Mouse (Mus musculus): Measurements from ENCODE around the gene Camta2. TPM values are rescaled to one million over a fixed set of nuclear protein-coding genes. Genes with fewer than 3 reads are reported as not detected.

Gene Camta2
- total and polyA plus RNA-seq, 2 experiments from 2014 or later: 24.0 to 24.5 TPM

- no peaks in the 10 kb centered on the region for H3K27me3 ChIP-seq (ENCODE audit: insufficient read depth, low read length)
- H3K4me3 ChIP-seq (ENCODE audit: low read depth, low read length): no peak overlapping the region
- H3K4me1 ChIP-seq (ENCODE audit: insufficient read depth, low read length): no peaks in the 10 kb centered on the region
- TF ChIP-seq CTCF (IDR thresholded peaks at IDR 0.05): no peak
- DNase-seq (ENCODE audit: low spot score) (no peak), ATAC-seq (ENCODE audit: low FRiP score) (no peak)
- no peaks in the 10 kb centered on the region for H3K9me3 ChIP-seq (ENCODE audit: low read length)
- H3K27ac ChIP-seq (ENCODE audit: low read depth, low read length): no peak overlapping the region
- H3K36me3 ChIP-seq (ENCODE audit: insufficient read depth, low read length): peaks cover 61% of the 10 kb centered on the region
- H3K9ac ChIP-seq (replicated peaks; ENCODE audit: low read length, poor library complexity, severe bottlenecking): no peak overlapping the region
- 95% methylated on average over 8 of the region's 8 CpGs for WGBS
- no peak overlapping the region for H3K4me2 ChIP-seq (ENCODE audit: low read depth, low read length, poor library complexity, severe bottlenecking)
Measured at GRCm38 (mm10) chr11:70679361-70679760, 8.5 kb downstream of the Camta2 start.

- H3K4me2 ChIP-seq (ENCODE audit: low read depth, low read length, poor library complexity, severe bottlenecking): no peak overlapping the region
- 76% methylated on average over 2 of the region's 2 CpGs for WGBS
- H3K27me3 ChIP-seq (ENCODE audit: insufficient read depth, low read length): no peaks in the 10 kb centered on the region
- DNase-seq (ENCODE audit: low spot score): no peak
- H3K4me3 ChIP-seq (ENCODE audit: low read depth, low read length): no peak overlapping the region
- no peak for TF ChIP-seq CTCF (IDR thresholded peaks at IDR 0.05)
- H3K27ac ChIP-seq (ENCODE audit: low read depth, low read length): no peak overlapping the region
- no peaks in the 10 kb centered on the region for H3K9me3 ChIP-seq (ENCODE audit: low read length)
- H3K9ac ChIP-seq (replicated peaks; ENCODE audit: low read length, poor library complexity, severe bottlenecking): no peak overlapping the region
- ATAC-seq (ENCODE audit: low FRiP score): no peak
- H3K36me3 ChIP-seq (ENCODE audit: insufficient read depth, low read length): peaks cover 60% of the 10 kb centered on the region
- H3K4me1 ChIP-seq (ENCODE audit: insufficient read depth, low read length): no peaks in the 10 kb centered on the region
Measured at GRCm38 (mm10) chr11:70678576-70678975, 9.3 kb downstream of the Camta2 start.

- 88% methylated on average over 9 of the region's 9 CpGs for WGBS
- ATAC-seq (ENCODE audit: low FRiP score): no peak
- Histone ChIP-seq H3K36me3 (ENCODE audit: insufficient read depth, low read length) (peaks cover 56% of the 10 kb centered on the region), H3K27ac (ENCODE audit: low read depth, low read length) (no peak overlapping the region), H3K9ac (replicated peaks; ENCODE audit: low read length, poor library complexity, severe bottlenecking) (no peak overlapping the region), H3K4me1 (ENCODE audit: insufficient read depth, low read length) (no peaks in the 10 kb centered on the region), H3K4me2 (ENCODE audit: low read depth, low read length, poor library complexity, severe bottlenecking) (no peak overlapping the region), H3K27me3 (ENCODE audit: insufficient read depth, low read length) (no peaks in the 10 kb centered on the region), H3K9me3 (ENCODE audit: low read length) (no peaks in the 10 kb centered on the region), H3K4me3 (ENCODE audit: low read depth, low read length) (no peak overlapping the region)
- DNase-seq (ENCODE audit: low spot score): no peak
- no peak for TF ChIP-seq CTCF (IDR thresholded peaks at IDR 0.05)
Measured at GRCm38 (mm10) chr11:70678092-70678491, 9.8 kb downstream of the Camta2 start.

GRCm38 (mm10) chr11:70674501-70674900 is 13.4 kb downstream of the Camta2 start:
- no peak overlapping the region for H3K9ac ChIP-seq (replicated peaks; ENCODE audit: low read length, poor library complexity, severe bottlenecking)
- H3K4me1 ChIP-seq (ENCODE audit: insufficient read depth, low read length): 0 out of 2 replicates have a peak, but pooled peaks cover 6% of the 10 kb centered on the region
- H3K4me3 ChIP-seq (ENCODE audit: low read depth, low read length): no peak overlapping the region
- no peaks in the 10 kb centered on the region for H3K27me3 ChIP-seq (ENCODE audit: insufficient read depth, low read length)
- H3K4me2 ChIP-seq (ENCODE audit: low read depth, low read length, poor library complexity, severe bottlenecking): no peak overlapping the region
- peaks cover 41% of the 10 kb centered on the region for H3K36me3 ChIP-seq (ENCODE audit: insufficient read depth, low read length)
- H3K27ac ChIP-seq (ENCODE audit: low read depth, low read length): no peak overlapping the region
- DNase-seq (ENCODE audit: low spot score) (no peak), ATAC-seq (ENCODE audit: low FRiP score) (no peak)
- H3K9me3 ChIP-seq (ENCODE audit: low read length): no peaks in the 10 kb centered on the region
- WGBS: 71% methylated on average over 11 of the region's 11 CpGs
- TF ChIP-seq CTCF (IDR thresholded peaks at IDR 0.05): no peak

- no peak for TF ChIP-seq CTCF (IDR thresholded peaks at IDR 0.05)
- H3K4me3 ChIP-seq (ENCODE audit: low read depth, low read length): no peak overlapping the region
- ATAC-seq (ENCODE audit: low FRiP score): no peak
- no peak overlapping the region for H3K9ac ChIP-seq (replicated peaks; ENCODE audit: low read length, poor library complexity, severe bottlenecking)
- no peak overlapping the region for H3K27ac ChIP-seq (ENCODE audit: low read depth, low read length)
- peaks cover 37% of the 10 kb centered on the region for H3K36me3 ChIP-seq (ENCODE audit: insufficient read depth, low read length)
- H3K4me2 ChIP-seq (ENCODE audit: low read depth, low read length, poor library complexity, severe bottlenecking): no peak overlapping the region
- H3K27me3 ChIP-seq (ENCODE audit: insufficient read depth, low read length): no peaks in the 10 kb centered on the region
- H3K9me3 ChIP-seq (ENCODE audit: low read length): no peaks in the 10 kb centered on the region
- WGBS: 46% methylated on average over 6 of the region's 6 CpGs
- DNase-seq (ENCODE audit: low spot score): no peak
- 0 out of 2 replicates have a peak, but pooled peaks cover 6% of the 10 kb centered on the region for H3K4me1 ChIP-seq (ENCODE audit: insufficient read depth, low read length)
Measured at GRCm38 (mm10) chr11:70674014-70674413, 13.9 kb downstream of the Camta2 start.

- H3K36me3 ChIP-seq (ENCODE audit: insufficient read depth, low read length): peaks cover 22% of the 10 kb centered on the region
- ATAC-seq (ENCODE audit: low FRiP score): no peak
- no peak for DNase-seq (ENCODE audit: low spot score)
- no peak overlapping the region for H3K4me2 ChIP-seq (ENCODE audit: low read depth, low read length, poor library complexity, severe bottlenecking)
- H3K4me3 ChIP-seq (ENCODE audit: low read depth, low read length): no peak overlapping the region
- WGBS: 76% methylated on average over 16 of the region's 16 CpGs
- H3K9me3 ChIP-seq (ENCODE audit: low read length): no peaks in the 10 kb centered on the region
- TF ChIP-seq CTCF (IDR thresholded peaks at IDR 0.05): no peak
- 0 out of 2 replicates have a peak overlapping the region, but pooled peaks have one; percentile 72 for H3K9ac ChIP-seq (replicated peaks; ENCODE audit: low read length, poor library complexity, severe bottlenecking)
- no peak overlapping the region for H3K27ac ChIP-seq (ENCODE audit: low read depth, low read length)
- H3K27me3 ChIP-seq (ENCODE audit: insufficient read depth, low read length): no peaks in the 10 kb centered on the region
- 0 out of 2 replicates have a peak, but pooled peaks cover 6% of the 10 kb centered on the region for H3K4me1 ChIP-seq (ENCODE audit: insufficient read depth, low read length)
Measured at GRCm38 (mm10) chr11:70671333-70672047, 16.4 kb downstream of the Camta2 start.

Data from midbrain, postnatal 0 days (tissue).